ENCODE assay signal across 9 mouse cellular contexts in the genomic region with DNA sequence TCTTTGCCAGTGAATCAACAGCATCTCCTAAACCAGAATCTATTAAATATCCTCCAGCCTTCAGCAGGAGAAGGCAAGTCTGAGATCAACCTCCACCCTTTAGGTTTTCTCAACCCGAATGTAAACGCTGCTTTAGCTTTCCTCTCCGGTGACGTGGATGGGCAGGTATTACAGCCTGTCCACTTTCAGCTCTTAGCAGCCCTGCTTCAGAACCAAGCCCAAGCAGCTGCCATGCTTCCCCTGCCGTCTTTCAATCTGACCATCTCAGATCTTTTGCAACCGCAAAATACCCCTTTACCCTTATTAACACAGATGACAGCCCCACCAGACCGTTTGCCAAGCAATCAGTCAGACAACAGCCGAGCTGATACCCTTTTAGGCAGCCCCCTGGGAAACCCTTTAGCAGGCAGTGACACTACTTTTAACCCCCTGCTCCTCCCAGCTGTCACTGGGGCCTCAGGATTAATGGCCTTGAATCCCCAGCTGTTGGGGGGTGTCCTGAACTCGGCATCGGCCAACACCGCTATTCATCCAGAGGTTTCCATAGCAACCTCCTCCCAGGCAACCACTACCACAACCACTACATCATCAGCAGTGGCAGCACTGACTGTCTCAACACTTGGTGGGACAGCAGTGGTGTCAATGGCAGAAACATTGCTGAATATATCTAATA.
A peak's percentile ranks its signal among the peaks of the same experiment; 100 is the strongest.
DNase-seq lines count a peak whose midpoint lies in the region; ATAC-seq and TF ChIP-seq lines count a peak whose summit lies in the region.
"Had no signal": no experiment of that assay in that cellular context is flagged by ENCODE, and none has a peak within 500 bp of the region (broad histone marks: within the 10 kb centered on the region; RNA-seq: fewer than 3 reads in every experiment).

No protein-coding gene starts in this region.

- H3K9me3 ChIP-seq in forebrain, embryonic 11.5 days (ENCODE audit: control insufficient read depth, low read length) = no peaks in the 10 kb centered on the region
- no peaks in the 10 kb centered on the region for H3K9me3 ChIP-seq in limb, embryonic 10.5 days (replicated peaks)
- H3K9me3 ChIP-seq in neural tube, embryonic 13.5 days = no peaks in the 10 kb centered on the region
- H3K9me3 ChIP-seq: lung, embryonic 15.5 days had no signal

- no peak overlapping the region; the same call in 1 of the 2 replicates for H3K9ac ChIP-seq in forebrain, embryonic 11.5 days (ENCODE audit: low read length)
- no peak overlapping the region for H3K9ac ChIP-seq in neural tube, embryonic 13.5 days
- H3K9ac ChIP-seq: lung, embryonic 15.5 days had no signal

- intact Hi-C loops in gastrocnemius, postnatal 14 days (cut with DNase I; ENCODE audit: low total_unique reads) = no loop called here
- intact Hi-C loops in left cerebral cortex, adult 2 months (cut with DNase I) = no loop called here

- TF ChIP-seq CTCF in left cerebral cortex, adult 2 months (IDR thresholded peaks at IDR 0.05) = no peak
- no peak for TF ChIP-seq CTCF in layer of hippocampus, adult 2 months (conservative IDR thresholded peaks at IDR 0.05)

- H3K36me3 ChIP-seq in forebrain, embryonic 11.5 days (ENCODE audit: control insufficient read depth, insufficient read depth, low read length) = no peaks in the 10 kb centered on the region
- H3K36me3 ChIP-seq in limb, embryonic 10.5 days = no peaks in the 10 kb centered on the region
- H3K36me3 ChIP-seq in neural tube, embryonic 13.5 days = peaks cover 10% of the 10 kb centered on the region; the same call in 1 of the 2 replicates
- H3K36me3 ChIP-seq: lung, embryonic 15.5 days had no signal

- no peak overlapping the region for H3K4me3 ChIP-seq in forebrain, embryonic 11.5 days (ENCODE audit: low read depth, low read length)
- H3K4me3 ChIP-seq in limb, embryonic 10.5 days = no peak overlapping the region
- H3K4me3 ChIP-seq in neural tube, embryonic 13.5 days = no peak overlapping the region
- no peak overlapping the region for H3K4me3 ChIP-seq in left cerebral cortex, adult 2 months
- H3K4me3 ChIP-seq in layer of hippocampus, adult 2 months = no peak overlapping the region
- H3K4me3 ChIP-seq: lung, embryonic 15.5 days had no signal

- peak; percentile 84 for DNase-seq in embryo, embryonic 11 days
- DNase-seq in forebrain, embryonic 11.5 days (ENCODE audit: low spot score) = peak; percentile 62
- peak; percentile 34 for DNase-seq in limb, embryonic 10.5 days (ENCODE audit: low spot score)
- DNase-seq in gastrocnemius, postnatal 14 days = no peak
- no peak for DNase-seq in left cerebral cortex, adult 2 months (ENCODE audit: extremely low spot score in 1 of 2, low spot score in 2 of 2)
- DNase-seq in layer of hippocampus, adult 2 months (ENCODE audit: low spot score in 2 of 2) = no peak
- DNase-seq: gastrocnemius, postnatal 36 days had no signal

- WGBS in forebrain, embryonic 11.5 days = 27% methylated on average over 11 of the region's 11 CpGs
- WGBS in limb, embryonic 10.5 days = 26% methylated on average over 11 of the region's 11 CpGs
- WGBS in neural tube, embryonic 13.5 days = 15% methylated on average over 11 of the region's 11 CpGs

- peak; percentile 92 for ATAC-seq in forebrain, embryonic 11.5 days (replicated peaks; ENCODE audit: low FRiP score)
- ATAC-seq in neural tube, embryonic 13.5 days (ENCODE audit: low read depth) = peak; percentile 92

- no peak overlapping the region for H3K4me2 ChIP-seq in forebrain, embryonic 11.5 days (ENCODE audit: low read depth, low read length, severe bottlenecking)
- peak overlapping the region; percentile 33 for H3K4me2 ChIP-seq in neural tube, embryonic 13.5 days
- H3K4me2 ChIP-seq: lung, embryonic 15.5 days had no signal

- H3K27me3 ChIP-seq in forebrain, embryonic 11.5 days (ENCODE audit: control insufficient read depth, insufficient read depth, low read length) = no peaks in the 10 kb centered on the region
- H3K27me3 ChIP-seq in limb, embryonic 10.5 days (ENCODE audit: low read depth, poor library complexity, severe bottlenecking) = no peaks in the 10 kb centered on the region
- no peaks in the 10 kb centered on the region for H3K27me3 ChIP-seq in neural tube, embryonic 13.5 days
- H3K27me3 ChIP-seq: lung, embryonic 15.5 days had no signal

- no peak overlapping the region for H3K27ac ChIP-seq in forebrain, embryonic 11.5 days (ENCODE audit: low read depth, low read length)
- H3K27ac ChIP-seq in limb, embryonic 10.5 days = peak overlapping the region; percentile 5; the same call in 1 of the 2 replicates
- peak overlapping the region; percentile 67 for H3K27ac ChIP-seq in neural tube, embryonic 13.5 days (replicated peaks)
- no peak overlapping the region for H3K27ac ChIP-seq in left cerebral cortex, adult 2 months
- H3K27ac ChIP-seq in layer of hippocampus, adult 2 months = no peak overlapping the region
- H3K27ac ChIP-seq: lung, embryonic 15.5 days had no signal

- 0 out of 2 replicates have a peak, but pooled peaks cover 3% of the 10 kb centered on the region for H3K4me1 ChIP-seq in forebrain, embryonic 11.5 days (replicated peaks; ENCODE audit: control insufficient read depth, insufficient read depth, low read length)
- H3K4me1 ChIP-seq in limb, embryonic 10.5 days = peaks cover 6% of the 10 kb centered on the region
- H3K4me1 ChIP-seq in neural tube, embryonic 13.5 days (replicated peaks) = peaks cover 13% of the 10 kb centered on the region
- H3K4me1 ChIP-seq: lung, embryonic 15.5 days had no signal

Comparison
In these comparisons a context has a peak if more than half of its experiments do, and no peak if none do; other contexts are left out.
1. DNase-seq: peak in embryo, embryonic 11 days (single experiment), forebrain, embryonic 11.5 days (single experiment) and limb, embryonic 10.5 days (single experiment); none in gastrocnemius, postnatal 14 days (single experiment), left cerebral cortex, adult 2 months (0 of 2) and layer of hippocampus, adult 2 months (0 of 2).
2. H3K27ac ChIP-seq: peak in limb, embryonic 10.5 days (single experiment) and neural tube, embryonic 13.5 days (single experiment); none in forebrain, embryonic 11.5 days (single experiment), left cerebral cortex, adult 2 months (single experiment) and layer of hippocampus, adult 2 months (single experiment).